Mouse (Mus musculus) forebrain, embryonic 15.5 days (tissue): ENCODE results near the gene Bzw2. TPM values are rescaled to one million over a fixed set of nuclear protein-coding genes. Genes with fewer than 3 reads are reported as not detected.
A peak's percentile ranks its signal among the peaks of the same experiment; 100 is the strongest.

Experiments used
- ATAC-seq: fragments of 200-750 bp; cut with Nextera tagmentation; replicated peaks from 2 replicates; pipeline ENCODE4 v1.8.0; 2017; ENCODE audit warnings: mild to moderate bottlenecking, moderate TSS enrichment, moderate library complexity
- H3K27ac ChIP-seq: fragments of 300-500 bp; sonication (generic); replicated peaks from 2 replicates; pipeline ENCODE4 v1.5.1; 2015; ENCODE audit warnings: mild to moderate bottlenecking, inconsistent platforms
- H3K27me3 ChIP-seq: fragments of 300-500 bp; sonication (generic); 2 replicates; pipeline ENCODE4 v1.6.1; 2015; ENCODE audit warnings: inconsistent platforms
- H3K36me3 ChIP-seq: fragments of 300-500 bp; sonication (generic); 2 replicates; pipeline ENCODE4 v1.6.1; 2015; ENCODE audit warnings: mild to moderate bottlenecking, inconsistent platforms
- H3K4me1 ChIP-seq: fragments of 300-500 bp; sonication (generic); 2 replicates; pipeline ENCODE4 v1.6.1; 2015; ENCODE audit warnings: inconsistent platforms
- H3K4me2 ChIP-seq: fragments of 300-500 bp; sonication (generic); replicated peaks from 2 replicates; pipeline ENCODE4 v1.6.1; 2015; ENCODE audit warnings: mild to moderate bottlenecking, inconsistent platforms
- H3K4me3 ChIP-seq: fragments of 300-500 bp; sonication (generic); 2 replicates; pipeline ENCODE4 v1.5.1; 2015; ENCODE audit warnings: mild to moderate bottlenecking, inconsistent platforms
- H3K9ac ChIP-seq: fragments of 300-500 bp; sonication (generic); replicated peaks from 2 replicates; pipeline ENCODE4 v1.6.1; 2015; ENCODE audit warnings: mild to moderate bottlenecking, inconsistent platforms
- H3K9me3 ChIP-seq: fragments of 300-500 bp; sonication (generic); 2 replicates; pipeline ENCODE4 v1.6.1; 2016; ENCODE audit warnings: inconsistent platforms
- WGBS: fragments of 180-500 bp; shearing (Covaris S2); methylation state at CpG from one replicate; pipeline ENCODE4 v1.1.7; 2015; ENCODE audit warnings: mixed read lengths; 5-methylcytosine and 5-hydroxymethylcytosine counted together
- polyA plus RNA-seq: library from polyadenylated mRNA; unstranded; fragments of >200 nt; fragmentation: Nextera tagmentation; extraction: Ambion mirVana; gene quantifications from 2 replicates; pipeline ENCODE4 v1.2.1, GENCODE M21; 2015

Gene Bzw2
- polyA plus RNA-seq, 1 experiment from 2014 or later, result 540 TPM

- 82% methylated on average over 1 of the region's 1 CpGs for WGBS
- no peak overlapping the region for H3K9ac ChIP-seq
Observed at GRCm38 (mm10) chr12:36050276-36050675, 107.6 kb downstream of the Bzw2 start.

DNA sequence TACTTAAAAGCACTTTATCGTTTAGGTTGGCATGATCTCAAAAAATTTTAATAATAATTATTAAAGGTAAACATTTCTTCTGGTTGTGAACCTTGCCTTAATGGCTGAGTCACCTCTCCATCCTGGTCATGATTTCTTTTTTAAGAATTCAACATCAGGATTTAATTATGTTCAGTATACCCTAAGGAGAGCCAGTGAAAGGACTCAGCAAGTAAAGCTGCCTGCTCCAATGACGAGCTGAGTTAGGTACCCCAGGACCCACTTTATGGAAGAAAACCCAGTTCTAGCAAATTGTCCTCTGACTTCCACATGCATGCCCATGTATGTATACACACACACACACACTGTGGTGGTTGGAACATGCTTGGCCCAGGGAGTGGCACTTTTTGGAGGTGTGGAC lies 110.3 kb downstream of the Bzw2 start:
- ATAC-seq, result no peak
- 79% methylated on average over 2 of the region's 2 CpGs for WGBS

More at GRCm38 (mm10) chr12:36050276-36050675, 107.6 kb downstream of the Bzw2 start:
- Histone ChIP-seq H3K4me3 (no peak overlapping the region), H3K36me3 (no peaks in the 10 kb centered on the region), H3K27ac (no peak overlapping the region), H3K4me2 (no peak overlapping the region), H3K27me3 (no peaks in the 10 kb centered on the region), H3K4me1 (no peaks in the 10 kb centered on the region), H3K9me3 (no peaks in the 10 kb centered on the region)
- ATAC-seq, result no peak

DNA sequence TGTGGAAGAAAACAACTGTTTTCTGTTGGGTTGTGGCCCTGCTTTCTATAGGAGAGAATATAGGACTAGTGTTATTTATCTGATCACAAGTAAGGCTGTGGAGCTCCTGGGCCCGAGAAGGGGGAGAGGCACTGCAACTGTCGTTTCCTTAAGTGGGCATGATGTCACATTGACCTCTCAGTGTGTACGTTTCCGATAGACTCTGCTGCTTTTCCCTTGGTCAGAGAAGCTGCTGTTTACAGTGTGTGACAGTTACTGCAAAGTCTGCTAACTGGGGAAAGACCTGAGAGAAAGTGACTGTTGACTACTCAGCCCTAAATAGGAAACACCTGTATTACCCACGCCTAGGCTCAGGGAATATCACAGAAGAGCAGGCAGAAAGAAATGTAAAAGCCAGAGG lies 111.7 kb downstream of the Bzw2 start:
- WGBS, result 64% methylated on average over 5 of the region's 5 CpGs
- ATAC-seq, result no peak
- Histone ChIP-seq H3K9ac (no peak overlapping the region), H3K36me3 (no peaks in the 10 kb centered on the region), H3K4me2 (no peak overlapping the region), H3K27ac (no peak overlapping the region), H3K4me1 (peaks cover 3% of the 10 kb centered on the region), H3K4me3 (no peak overlapping the region), H3K27me3 (no peaks in the 10 kb centered on the region), H3K9me3 (no peaks in the 10 kb centered on the region)

More for the DNA sequence above, 110.3 kb downstream of the Bzw2 start:
- no peaks in the 10 kb centered on the region for H3K36me3 ChIP-seq
- H3K4me1 ChIP-seq, result no peaks in the 10 kb centered on the region
- H3K9me3 ChIP-seq, result no peaks in the 10 kb centered on the region
- no peak overlapping the region for H3K27ac ChIP-seq
- no peaks in the 10 kb centered on the region for H3K27me3 ChIP-seq
- no peak overlapping the region for H3K4me2 ChIP-seq
- H3K9ac ChIP-seq, result no peak overlapping the region
- no peak overlapping the region for H3K4me3 ChIP-seq

DNA sequence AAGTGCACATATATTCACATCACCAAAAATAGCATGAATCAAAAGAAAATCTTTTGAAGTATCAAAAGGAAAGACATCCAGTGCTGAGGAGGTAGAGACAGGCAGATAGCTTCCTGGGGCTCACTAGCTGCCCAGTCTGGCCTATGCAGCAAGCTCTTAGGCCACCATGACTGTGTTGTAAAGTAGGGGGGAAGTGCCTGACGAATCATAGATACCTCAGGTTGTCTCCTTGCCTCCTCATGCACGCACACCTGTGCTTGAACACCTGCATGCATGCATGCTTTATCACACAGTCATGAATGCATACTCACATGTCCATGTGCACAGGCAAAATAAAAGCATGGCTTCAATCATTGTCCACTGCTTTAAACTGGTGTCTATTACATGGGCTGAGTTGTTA lies 113.2 kb downstream of the Bzw2 start:
- Histone ChIP-seq H3K9ac (no peak overlapping the region), H3K36me3 (no peaks in the 10 kb centered on the region), H3K9me3 (no peaks in the 10 kb centered on the region), H3K4me1 (peaks cover 17% of the 10 kb centered on the region), H3K4me3 (no peak overlapping the region), H3K27ac (no peak overlapping the region), H3K27me3 (no peaks in the 10 kb centered on the region), H3K4me2 (no peak overlapping the region)
- 84% methylated on average over 2 of the region's 2 CpGs for WGBS
- ATAC-seq, result no peak

- under 1% methylated on average over 35 of the region's 35 CpGs for WGBS
- Histone ChIP-seq H3K4me2 (peak within 1 kb of the TSS; percentile 59), H3K9me3 (no peaks in the 10 kb centered on the region), H3K27me3 (no peaks in the 10 kb centered on the region), H3K4me3 (peak within 1 kb of the TSS; percentile 97), H3K36me3 (no peaks in the 10 kb centered on the region), H3K4me1 (peaks cover 25% of the 10 kb centered on the region), H3K27ac (peak within 1 kb of the TSS; percentile 93), H3K9ac (peak within 1 kb of the TSS; percentile 99)
- peak; percentile 99 for ATAC-seq
Observed at GRCm38 (mm10) chr12:36042348-36042778, 115.5 kb downstream of the Bzw2 start, which contains the start of gene Tspan13. Gene Tspan13, minus strand, starts transcription at chr12:36042500.

Other genes starting within 250 kb of the Bzw2 start
- not detected in 2 replicates for gene Agr3, start 232.5 kb downstream of the Bzw2 start, polyA plus RNA-seq
- gene Agr2, start 165.2 kb downstream of the Bzw2 start, polyA plus RNA-seq, result not detected in 2 replicates
- 308 and 312 TPM in 2 replicates for gene Tspan13, start 115.6 kb downstream of the Bzw2 start, polyA plus RNA-seq
- 59.7 and 60.2 TPM in 2 replicates for gene Ankmy2, start 966 bp downstream of the Bzw2 start, polyA plus RNA-seq
- gene Lrrc72, start 95.3 kb upstream of the Bzw2 start, polyA plus RNA-seq, result not detected in 2 replicates
- 7.6 and 15.3 TPM in 2 replicates for gene Sostdc1, start 156.1 kb upstream of the Bzw2 start, polyA plus RNA-seq
- 8.3 and 8.6 TPM in 2 replicates for gene Ispd, start 223.4 kb upstream of the Bzw2 start, polyA plus RNA-seq
- gene D630036H23Rik, start 224.1 kb upstream of the Bzw2 start, polyA plus RNA-seq, result 2.4 and 2.8 TPM in 2 replicates